Mouse (Mus musculus): Measurements from ENCODE around the gene Aff3.

Gene Aff3

DNA sequence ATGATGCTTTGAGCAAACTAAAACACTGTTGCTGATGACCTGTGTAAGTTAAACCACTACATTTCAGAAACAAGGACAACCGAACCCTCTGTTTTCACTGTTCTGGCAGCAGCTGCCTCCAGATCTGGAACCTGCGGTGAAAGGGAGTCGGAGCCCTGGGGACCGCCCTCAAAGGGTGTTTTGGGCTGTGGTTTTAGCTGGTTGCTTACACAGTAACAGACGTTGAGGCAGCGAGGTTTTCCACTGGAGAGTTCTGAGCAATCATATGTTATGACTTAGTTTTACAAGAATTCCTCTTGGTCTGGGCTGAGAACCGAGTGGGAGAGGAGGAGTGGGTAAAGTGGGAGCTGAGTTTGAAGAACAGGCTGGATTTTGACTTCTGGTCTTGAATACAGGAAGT is 7.1 kb downstream of the Aff3 start:
- DNase-seq (ENCODE audit: low spot score), result no peak

DNA sequence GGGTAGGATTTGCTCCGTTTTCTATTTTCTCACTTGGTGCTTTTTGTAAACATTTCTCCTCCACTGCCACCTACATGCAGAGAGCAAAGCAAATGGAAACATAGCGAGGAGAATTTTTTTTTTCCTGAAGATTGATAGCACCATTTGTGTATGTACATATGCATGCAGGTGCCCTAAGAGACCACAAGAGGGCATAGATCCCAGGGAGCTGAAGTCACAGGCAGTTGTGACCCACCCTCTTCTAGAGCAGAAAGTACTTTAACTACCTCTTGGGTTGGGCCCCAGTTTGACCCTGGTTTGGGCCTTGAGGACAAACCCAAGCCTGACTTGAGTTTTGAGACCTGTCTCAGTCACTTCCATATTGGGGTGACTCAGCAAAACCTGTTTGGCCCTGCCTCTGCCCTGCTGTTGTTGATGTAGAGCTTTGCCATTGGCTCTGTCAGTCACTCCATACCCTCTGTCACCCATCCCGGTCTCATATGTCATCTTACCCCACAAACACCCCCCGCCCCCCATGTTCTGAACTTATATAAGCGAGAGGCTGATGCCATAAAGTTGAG is 9.7 kb downstream of the Aff3 start:
- no peak for DNase-seq (ENCODE audit: low spot score)

DNA sequence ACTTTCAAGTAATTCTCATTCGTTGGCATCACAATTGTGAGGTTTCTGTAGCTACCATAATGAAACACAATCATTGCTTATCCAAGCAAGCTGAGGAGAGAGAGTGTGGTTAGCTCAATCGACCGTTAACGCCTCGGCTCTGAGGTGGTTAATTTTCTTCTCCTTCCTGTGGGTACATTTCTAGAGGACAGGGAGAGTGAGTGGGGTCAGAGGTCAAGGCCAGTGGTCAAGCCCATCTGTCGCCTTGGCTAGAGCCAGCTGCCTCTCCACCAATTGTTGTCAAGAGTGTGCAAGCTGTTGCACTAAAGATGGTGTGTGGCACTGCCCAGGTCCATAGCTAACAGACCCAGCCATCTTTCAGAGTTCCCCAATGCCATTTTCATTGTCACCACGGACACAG is 14.7 kb downstream of the Aff3 start:
- DNase-seq (ENCODE audit: low spot score), result no peak

DNA sequence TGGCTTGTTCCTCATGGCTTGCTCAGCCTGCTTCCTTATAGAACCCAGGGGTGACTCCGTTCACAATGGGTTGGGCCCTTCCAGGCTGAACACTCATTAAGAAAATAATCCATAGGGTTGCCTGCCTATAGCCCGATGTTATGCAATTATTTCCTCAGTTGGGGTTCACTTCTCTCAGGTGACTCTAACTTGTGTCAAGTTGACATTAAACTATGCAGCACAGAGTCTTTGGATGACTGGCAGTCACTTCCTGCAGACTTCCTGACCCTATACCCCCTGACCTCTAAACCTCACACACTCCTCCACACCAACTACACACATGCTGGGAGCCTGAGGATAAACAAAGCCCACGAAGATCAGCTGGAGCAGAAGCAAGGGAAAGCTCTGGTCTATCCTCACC is 15.6 kb downstream of the Aff3 start:
- DNase-seq (ENCODE audit: low spot score), result no peak

DNA sequence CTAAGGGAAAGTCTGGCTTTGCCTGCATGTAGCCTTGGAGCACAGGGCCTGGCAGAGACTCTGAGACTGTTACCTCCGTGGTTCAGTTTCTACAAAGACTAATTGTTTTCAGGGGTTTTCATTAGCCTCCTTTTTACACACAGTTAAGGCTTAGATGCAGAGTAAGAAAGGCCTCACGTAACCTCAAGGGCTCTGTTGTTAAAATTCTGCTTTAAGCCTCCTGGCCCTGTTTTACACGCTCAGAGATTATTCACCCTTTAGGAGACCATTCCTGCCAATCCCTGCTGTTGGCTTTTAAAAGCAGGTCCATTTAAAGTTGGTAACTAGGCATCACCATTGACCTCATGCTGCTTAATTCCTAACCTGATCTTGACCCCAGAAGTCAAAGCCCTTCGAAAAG is 22.5 kb downstream of the Aff3 start:
- DNase-seq (ENCODE audit: low spot score), result no peak

DNA sequence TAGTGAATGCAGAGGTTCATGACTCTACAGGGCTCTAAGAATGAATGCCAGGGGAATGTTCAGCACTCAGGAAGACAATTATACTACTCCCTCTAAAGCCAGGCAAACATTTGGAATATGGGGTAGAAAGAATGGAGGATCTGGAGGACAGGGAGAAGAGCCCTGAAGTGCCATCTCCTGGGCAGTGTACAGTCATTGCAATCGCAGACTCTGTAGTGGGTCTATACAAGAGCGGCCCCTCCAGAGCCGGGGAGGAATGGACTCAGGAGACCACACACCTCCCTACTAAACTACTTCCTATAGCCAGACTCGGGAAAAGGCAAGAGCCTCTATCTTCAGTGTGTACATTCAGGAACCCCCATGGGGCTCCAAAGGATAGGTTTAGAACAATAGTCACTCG is 25.1 kb downstream of the Aff3 start:
- no peak for DNase-seq (ENCODE audit: low spot score)

DNA sequence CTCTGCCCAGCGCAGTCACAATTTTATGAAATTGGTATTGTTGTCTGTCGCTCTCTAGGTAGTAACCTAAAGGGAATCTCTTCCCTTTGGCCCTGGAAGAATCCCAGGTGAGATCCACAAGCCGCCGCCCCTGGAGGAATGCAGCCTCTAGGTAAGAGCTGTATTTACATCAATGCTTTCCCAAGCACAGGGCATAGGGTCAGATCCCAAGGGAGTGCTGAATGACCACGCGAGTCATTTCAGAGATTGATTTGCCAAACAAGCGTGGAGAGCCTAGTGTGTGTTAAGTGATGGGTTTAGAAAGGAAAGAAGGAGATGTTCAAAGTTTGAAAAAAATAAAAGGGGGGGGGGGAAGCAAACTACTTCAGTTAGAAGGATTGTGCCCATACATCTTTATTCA is 29.2 kb downstream of the Aff3 start:
- DNase-seq (ENCODE audit: low spot score), result no peak

DNA sequence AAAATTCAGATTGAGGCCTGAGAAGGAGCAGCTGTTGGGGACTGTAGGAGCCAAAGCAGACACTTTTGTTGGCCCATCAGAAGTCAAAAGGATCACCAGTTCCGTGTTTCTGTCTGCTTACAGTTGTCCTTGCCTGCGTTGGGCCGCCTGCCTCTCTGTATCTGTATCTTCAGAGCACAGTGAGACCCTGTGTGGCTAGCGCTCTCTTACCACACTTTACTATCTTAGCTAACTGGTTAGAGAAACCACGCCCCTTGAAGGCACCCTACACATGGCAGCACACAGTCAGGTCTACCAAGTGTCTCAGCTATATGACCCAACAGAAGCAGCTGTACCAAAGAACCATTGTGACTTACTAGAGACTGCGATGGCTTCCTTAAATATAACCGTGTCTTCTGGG is 30.7 kb downstream of the Aff3 start:
- no peak for DNase-seq (ENCODE audit: low spot score)

DNA sequence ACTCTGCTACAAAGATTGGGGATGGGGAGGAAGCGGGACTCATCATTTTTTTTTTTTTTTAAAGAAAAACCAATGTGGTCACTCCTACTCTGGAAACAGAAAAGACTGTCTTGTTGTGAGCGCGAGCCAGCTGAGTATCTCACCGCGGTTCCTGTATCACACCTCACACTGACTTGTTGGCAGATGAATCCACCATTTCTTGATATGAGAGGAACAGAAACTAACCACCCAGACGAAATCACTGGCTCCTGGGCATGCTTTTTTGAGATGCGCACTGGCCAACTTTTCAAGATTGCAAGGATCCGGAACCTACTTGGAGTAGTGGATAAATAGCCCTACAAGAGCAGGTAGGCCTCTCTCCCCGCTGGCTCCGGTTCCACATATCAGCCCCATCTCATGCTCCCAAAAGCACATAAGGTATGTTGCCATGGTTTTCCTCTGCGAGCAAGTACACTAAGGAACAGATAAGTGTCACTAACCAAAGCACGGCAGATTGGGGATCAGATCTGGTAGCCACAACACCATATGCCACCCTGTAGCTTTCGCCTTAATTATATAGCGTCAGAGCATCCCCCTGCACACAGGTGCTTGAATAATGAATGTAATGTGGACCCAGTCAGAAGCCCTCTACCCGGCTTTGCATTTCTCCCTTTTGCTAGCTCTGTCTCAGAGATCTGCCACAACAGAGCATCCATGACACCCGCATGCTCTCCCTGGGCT is 32.1 kb downstream of the Aff3 start:
- no peak for DNase-seq (ENCODE audit: low spot score)

DNA sequence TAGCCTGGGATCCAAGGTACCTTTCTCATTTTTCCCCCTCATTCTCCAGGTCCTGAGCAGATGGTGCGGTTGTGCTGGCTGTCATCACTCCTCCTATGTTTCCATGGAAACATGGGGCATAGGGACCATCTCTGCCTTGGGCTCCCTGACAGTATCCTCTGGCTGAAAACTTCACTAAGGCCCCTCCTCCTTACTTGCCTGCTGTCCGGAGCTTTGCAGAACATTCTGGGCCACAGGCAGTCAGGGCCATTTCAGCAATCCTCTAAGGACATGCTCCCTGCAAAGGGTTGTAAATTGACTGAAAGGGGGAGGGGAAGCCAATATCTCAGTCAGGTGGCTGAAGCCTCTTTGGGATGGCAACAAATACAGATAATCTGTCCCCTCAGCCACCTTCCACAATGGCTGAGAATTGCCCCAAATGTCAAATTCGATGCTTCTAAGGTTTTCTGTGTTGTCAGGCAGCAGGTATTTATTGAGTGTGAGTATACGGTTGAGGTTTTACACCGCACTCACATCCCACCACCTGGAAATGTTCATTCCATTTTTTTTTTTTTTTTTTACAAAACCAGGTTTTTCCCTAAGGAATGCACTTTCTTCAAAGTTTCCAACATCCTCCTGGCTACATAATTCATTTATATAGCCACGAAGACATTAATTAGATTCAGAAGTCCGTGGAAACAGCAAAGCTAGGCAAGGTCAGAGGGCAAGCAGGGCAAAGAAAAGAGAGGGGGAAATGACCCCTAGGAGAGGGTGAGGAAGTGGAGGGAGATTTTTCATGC is 33.1 kb downstream of the Aff3 start:
- DNase-seq (ENCODE audit: low spot score), result no peak

DNA sequence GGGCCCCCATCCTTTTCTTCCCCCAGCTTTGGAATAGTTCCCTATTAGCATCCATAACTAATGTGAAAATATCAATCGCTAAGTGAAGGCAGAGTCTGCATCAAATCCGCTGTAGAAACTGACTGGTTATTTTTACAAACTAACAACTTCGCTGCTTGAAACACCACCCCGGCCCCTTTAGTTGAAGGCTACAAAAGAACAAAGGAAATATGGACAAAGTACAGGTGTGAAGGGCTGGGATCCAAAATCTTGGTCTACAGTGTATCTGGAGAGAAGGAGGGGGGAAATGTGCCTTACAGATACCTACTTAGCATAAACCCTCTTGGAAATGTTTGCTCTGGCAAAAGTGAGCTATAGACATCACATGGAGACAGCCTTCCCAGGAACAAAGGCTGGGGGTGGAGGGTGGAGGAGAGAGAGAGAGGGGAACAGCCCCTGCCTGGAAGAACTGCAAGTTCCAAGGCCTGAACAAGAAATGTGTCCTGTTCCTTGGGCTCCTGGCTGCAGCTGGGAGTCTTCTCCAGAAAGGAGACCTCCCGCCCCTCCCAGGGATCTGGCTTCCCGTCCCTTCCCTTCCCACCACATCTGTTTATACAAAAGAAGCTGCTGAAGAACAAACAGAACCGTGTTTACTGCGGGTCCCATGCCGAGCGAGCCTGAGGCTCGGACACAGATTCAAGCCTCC is 35.7 kb downstream of the Aff3 start:
- DNase-seq (ENCODE audit: low spot score), result peak; percentile 61

DNA sequence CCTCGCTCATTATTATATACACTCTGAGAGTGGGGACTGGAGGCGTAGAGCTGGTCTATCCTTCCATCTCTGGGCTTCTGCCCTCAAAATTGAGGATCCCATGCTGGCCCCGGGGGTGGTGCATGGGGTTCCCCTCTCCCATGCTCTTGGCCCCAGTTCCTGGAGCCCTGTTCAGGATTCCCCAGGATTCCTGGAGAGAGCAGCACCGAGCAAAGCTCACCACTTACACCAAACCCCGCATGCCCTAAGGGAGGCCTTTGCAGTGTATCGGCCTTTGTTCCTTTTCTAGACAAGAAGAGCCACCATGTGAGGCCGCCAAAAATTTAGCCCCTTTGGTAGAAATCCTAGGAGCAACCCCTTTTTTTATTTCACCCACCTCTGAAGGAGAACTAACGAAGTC is 36.3 kb downstream of the Aff3 start:
- no peak for DNase-seq (ENCODE audit: low spot score)

DNA sequence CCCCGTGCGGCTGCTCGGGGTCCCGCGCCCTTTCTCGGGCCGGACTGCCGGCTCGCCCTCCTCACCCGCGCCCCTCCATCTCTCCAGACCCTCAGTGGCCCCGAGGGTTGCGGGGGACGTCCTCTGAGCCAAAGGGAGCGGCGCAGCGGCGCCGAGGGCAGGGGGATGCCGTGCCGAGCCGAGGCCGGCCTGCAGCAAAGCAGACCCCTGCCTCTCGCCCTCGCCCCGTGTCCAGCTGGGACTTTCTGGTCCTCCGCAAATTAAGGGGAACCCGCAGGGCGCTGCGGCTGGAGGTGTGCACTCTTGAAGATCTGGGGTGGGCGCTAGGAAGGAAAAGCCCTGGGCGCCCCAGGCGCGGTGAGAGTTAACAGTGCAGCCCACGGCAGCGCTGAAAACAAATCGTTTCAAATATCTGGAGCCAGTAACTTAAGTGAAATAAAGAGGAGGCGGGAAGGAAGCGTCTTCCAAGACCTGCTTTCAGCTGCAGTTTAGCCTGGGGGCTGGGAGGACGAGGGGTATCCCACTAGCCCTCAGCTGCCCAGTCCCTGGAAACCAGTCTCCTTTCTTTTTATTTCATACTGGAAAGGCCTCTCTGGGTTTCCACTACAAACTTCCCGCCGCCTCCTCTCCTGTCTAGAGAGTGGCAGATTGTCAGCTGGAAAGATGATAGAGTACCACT is 36.9 kb downstream of the Aff3 start:
- DNase-seq (ENCODE audit: low spot score), result peak; percentile 15

DNA sequence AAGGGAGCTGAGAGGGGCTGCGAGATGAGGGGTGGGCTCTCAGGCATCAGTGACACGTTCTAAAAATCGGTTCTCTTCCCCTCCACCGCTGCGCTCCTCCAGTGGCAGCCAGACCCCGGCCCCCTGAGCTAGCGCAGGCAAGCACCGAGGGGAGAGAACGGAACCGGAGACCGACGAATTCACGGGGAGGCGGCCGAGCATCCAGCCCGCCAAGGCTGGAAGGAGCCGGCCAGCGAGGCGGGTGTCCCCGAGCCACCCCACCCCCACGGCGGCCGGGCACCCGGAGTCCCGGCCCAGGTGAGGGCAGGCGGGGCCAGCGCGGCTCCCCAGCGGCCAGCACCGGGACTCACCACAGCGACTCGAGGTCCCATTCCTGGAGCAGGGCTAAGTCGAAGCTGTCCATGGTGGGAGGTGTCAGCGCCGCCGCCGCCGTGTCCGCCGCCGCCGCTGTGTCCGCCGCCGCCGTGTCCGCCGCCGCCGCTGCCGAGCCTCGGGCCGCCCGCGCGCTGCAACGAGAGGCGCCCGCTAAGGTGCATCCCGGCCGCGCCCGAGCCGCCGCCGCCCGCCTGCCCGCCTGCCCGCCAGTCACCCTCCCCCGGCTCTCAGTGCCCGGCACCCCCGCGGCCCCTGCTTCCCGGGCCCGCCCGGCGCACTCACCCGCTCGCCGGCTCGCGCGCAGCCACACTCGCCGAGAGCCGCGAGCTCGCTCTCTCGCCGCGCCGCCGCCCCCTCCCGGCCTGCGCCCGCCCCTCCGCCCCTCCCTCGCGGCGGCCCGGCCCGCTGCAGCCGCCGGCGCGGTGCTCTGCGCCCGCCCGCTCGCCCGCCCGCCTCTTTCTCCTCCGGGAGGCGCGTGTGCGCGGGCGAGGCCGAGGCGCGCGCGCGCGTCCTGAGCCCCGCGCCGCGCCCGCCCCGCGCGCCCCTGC is 37.8 kb downstream of the Aff3 start:
- peak; percentile 55 for DNase-seq (ENCODE audit: low spot score)

DNA sequence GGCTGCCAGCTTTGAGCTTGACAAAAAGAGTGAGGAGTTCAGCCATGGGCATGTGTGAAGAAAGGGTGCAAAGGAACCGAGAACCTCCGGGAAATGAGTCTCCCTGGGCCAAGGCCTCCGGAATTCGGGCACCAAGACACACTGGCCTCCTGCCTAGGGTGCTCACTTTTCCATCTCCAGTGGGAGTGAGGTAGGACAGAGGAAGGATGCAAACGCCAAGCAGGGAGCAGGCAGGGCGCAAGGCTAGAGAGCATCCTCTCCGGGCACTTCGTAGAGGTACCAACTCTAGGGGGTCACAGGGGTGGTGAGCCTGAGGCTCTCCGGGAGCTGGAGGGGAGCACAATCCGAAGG is 38.4 kb downstream of the Aff3 start:
- no peak for DNase-seq (ENCODE audit: low spot score)

DNA sequence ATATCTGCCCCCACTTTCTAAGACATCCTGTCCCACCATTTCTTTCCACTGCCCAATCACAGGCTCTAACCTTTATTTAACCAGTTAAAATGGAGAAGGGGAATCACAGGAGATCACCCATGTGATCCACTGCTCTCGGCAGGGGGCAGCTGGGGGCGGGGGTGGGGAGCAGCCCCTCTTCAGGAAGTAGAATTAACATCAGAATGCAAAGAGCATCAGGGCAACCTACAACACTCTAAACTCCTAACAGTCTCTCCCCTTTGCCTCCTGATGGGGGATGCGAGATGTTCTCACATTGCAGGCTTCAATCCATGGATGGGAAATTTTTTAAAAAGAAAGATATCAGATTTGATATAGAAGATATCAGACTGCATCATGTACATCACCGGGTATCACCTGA is 42.9 kb downstream of the Aff3 start:
- no peak for DNase-seq (ENCODE audit: low spot score)

DNA sequence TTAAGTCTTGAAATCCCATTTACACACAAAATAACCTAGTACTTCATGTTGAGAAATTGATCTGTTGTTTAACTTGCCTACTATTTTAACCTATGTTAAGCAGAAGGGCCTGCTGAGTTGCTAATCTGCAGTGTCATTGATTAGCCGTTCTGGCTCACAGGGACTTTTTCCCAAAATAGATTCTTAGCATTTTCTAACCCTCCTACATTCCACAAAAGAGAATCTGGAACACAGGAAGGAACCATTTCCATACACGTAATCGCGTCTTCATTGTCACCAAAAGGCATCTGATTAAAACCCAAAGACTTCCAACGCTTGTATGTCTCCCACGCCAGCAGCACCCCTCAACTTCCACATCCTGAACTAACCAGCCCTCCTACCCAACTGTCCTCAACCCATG is 44.4 kb downstream of the Aff3 start:
- DNase-seq (ENCODE audit: low spot score), result no peak

DNA sequence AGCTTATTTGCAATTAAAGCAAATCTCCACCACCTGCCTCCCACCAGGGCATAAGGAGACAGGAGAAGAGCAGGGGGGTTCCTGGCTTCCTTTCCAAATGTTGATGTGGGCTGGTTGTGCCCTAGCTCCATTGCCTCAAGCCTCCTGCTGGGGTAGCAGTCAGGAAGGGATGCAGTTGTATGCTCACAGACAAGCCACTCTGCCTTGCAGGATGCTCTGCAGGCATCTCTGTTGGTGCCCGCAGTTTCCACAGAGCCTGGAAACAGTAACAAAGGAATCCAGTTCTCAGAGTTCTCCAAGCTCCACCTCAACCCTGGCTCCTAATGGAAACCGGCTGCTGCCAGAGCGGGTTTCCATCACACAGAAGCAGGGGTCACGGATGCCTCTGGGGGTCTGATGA is 58.0 kb downstream of the Aff3 start:
- DNase-seq (ENCODE audit: low spot score), result no peak

DNA sequence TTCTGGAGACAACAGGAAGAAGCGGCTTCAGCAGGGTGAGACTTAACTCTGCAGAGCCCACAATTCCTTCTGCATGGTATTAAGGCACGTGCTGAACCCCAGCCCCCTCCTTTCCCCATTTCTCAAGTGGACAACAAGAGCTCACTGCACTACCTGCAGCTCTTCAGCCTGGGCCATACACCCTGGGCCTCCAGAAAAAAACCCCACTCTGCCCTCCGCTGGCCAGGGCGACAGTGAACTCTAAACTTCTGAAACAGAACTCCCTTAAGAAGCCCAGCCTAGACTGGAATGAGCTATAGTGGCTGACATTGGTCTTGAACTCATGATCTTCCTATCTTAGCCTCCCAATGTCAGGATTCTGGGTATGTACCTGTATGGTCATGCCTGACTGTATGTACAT is 59.3 kb downstream of the Aff3 start:
- DNase-seq (ENCODE audit: low spot score), result no peak

DNA sequence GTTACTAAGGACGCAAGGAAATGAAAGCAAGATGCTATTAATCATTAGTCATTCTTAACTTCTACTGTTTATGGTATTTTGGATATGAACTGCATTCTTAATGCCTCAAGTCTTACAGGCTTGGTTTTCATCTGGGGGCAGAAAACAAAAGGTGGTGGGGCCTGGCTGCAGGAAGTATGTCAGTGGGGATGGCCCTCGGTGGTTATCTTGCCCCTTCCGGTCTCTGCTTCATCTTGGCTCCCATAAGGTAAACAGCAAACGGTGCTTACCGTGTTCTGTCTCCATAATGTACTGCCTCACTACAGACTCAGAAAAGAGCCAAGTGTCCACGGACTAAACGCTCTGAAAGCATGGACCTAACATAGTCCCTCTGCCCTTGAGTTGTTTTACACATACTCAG is 60.1 kb downstream of the Aff3 start:
- no peak for DNase-seq (ENCODE audit: low spot score)

DNA sequence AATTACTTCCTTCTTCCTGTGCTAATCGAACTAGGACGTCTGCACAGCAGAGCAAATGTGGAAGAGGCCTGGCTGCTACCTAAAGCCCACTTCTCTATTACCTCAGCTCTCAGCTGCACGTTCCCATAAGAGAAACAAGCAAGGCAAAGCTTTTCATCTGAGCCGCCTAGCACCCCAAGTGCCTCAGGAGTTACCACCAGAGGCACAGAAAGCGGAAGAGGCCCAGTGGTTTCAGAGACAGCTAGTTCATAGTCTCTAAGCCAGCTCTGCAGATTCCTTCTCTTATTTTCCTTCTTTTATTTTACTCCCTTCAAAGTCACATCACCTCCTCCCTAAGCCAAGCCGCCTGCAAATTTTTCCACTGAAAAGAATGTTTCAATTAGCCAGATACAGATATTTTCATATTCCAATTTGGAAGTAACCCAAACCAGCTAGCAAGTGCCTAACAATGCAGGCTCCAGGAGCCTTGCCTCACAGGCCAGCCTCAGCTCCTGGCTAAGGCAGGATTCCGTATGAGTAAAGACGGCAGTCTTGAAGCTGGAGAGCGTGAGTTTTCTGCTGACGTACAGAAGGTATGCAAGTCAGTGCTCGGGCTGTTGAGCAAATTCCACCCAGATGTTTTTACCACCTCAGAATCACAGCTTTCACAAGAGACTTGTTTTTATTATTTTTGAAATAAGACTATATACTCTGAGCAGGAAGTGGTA is 62.8 kb downstream of the Aff3 start:
- DNase-seq (ENCODE audit: low spot score), result peak; percentile 4

Data from urinary bladder, postnatal 14 days (tissue).